Mouse (Mus musculus): ENCODE measurements around the gene Flvcr1. TPM values are rescaled to one million over a fixed set of nuclear protein-coding genes. Genes with fewer than 3 reads are reported as not detected.
"Not testable (repeated sequence)": the region's sequence is repeated elsewhere in the genome, so short reads cannot be mapped to it uniquely, and the experiment has no call there.

The Flvcr1 gene
- polyA plus RNA-seq, 1 experiment = 56.7 TPM

DNA sequence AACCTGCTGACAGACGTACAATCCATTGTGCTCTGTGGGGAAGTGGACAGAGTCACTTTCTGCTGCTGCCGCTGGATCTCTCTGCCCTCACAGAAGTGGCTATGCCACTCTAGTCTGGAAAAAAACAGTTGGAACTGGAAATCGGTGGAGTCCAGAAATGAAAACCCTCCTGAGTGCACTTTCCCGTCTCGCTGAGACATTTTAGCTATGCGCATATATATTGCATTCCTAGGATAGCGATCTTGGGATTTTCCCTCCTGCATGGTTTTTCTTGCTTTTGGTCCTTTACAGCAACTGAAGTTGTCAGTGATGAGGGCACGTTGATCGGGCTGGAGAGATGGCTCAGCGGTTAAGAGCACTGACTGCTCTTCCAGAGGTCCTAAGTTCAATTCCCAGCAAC lies 4.2 kb upstream of the Flvcr1 start:
- TF ChIP-seq CTCF (IDR thresholded peaks at IDR 0.05; ENCODE audit: borderline replicate concordance, control insufficient read depth, extremely low read depth, insufficient read depth, low read length, poor library complexity) (no peak), POLR2A (IDR thresholded peaks at IDR 0.05; ENCODE audit: control insufficient read depth, extremely low read depth, insufficient read depth, low read length, poor library complexity) (no peak)
- H3K27me3 ChIP-seq (ENCODE audit: control insufficient read depth, insufficient read depth, low read length) = no peaks in the 10 kb centered on the region
- H3K4me1 ChIP-seq (replicated peaks; ENCODE audit: control insufficient read depth, insufficient read depth, low read length) = peaks cover 9% of the 10 kb centered on the region
- no peaks in the 10 kb centered on the region for H3K36me3 ChIP-seq (ENCODE audit: control insufficient read depth, insufficient read depth, low read length)
- 83% methylated on average over 10 of the region's 10 CpGs for WGBS
- no peak for DNase-seq
- no peak overlapping the region for H3K4me3 ChIP-seq (ENCODE audit: control insufficient read depth, insufficient read depth, low read length)
- H3K27ac ChIP-seq (ENCODE audit: control insufficient read depth, insufficient read depth, low read length) = no peak overlapping the region

DNA sequence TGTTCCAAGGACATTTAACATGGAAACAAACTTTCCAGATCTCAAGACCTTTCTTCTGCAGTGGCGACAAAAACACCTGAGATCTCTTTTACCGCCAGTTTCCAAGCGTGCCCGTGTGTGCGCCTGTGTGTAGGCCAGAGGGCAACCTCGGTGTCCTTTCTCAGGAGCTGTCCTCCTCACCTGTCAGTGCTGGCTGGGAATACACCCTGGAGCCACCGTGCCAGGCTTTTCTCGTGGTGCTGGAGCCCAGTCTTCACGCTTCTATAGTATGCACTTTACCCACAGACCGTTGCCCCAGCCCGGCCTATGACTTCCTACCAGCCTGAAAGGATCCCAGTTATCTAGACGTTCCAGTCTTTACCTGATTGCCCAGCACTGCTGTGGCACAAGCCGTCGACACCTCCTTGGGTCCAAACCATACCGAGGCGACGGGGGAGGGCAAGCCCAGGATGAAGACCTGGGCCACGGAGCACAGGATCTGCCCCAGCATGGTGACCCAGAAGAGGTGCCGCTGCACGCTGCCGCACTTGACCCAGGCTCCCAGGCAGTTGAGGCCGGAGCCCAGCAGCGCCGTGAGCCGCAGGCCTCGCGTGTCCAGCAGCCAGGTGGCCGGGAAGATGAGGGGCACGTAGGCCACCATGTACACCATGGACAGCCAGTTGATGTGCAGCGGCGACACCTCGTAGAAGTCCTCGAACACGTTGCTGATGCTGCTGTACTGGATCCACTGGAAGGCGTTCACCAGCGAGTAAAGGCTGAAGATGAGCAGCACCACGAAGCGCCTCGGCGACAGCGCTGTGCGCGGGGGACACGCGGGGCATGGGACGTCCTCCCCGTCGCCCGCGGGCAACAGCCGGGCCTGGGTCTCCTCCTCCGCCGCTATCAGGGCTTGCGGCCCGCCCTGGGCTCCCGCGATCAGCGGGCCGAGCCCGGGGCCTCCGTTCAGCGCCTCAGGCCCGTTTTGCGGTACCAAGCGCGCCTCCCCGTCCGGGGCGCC lies 644 bp downstream of the Flvcr1 start:
- 10% methylated on average over 69 of the region's 69 CpGs for WGBS
- Histone ChIP-seq H3K4me3 (ENCODE audit: control insufficient read depth, insufficient read depth, low read length) (peak overlapping the region; percentile 60), H3K27ac (ENCODE audit: control insufficient read depth, insufficient read depth, low read length) (no peak overlapping the region), H3K4me1 (replicated peaks; ENCODE audit: control insufficient read depth, insufficient read depth, low read length) (peaks cover 14% of the 10 kb centered on the region), H3K36me3 (ENCODE audit: control insufficient read depth, insufficient read depth, low read length) (no peaks in the 10 kb centered on the region), H3K27me3 (ENCODE audit: control insufficient read depth, insufficient read depth, low read length) (no peaks in the 10 kb centered on the region)
- DNase-seq = peak; percentile 41
- no peak for TF ChIP-seq POLR2A (IDR thresholded peaks at IDR 0.05; ENCODE audit: control insufficient read depth, extremely low read depth, insufficient read depth, low read length, poor library complexity)
- TF ChIP-seq CTCF (IDR thresholded peaks at IDR 0.05; ENCODE audit: borderline replicate concordance, control insufficient read depth, extremely low read depth, insufficient read depth, low read length, poor library complexity) = no peak

- not testable (repeated sequence) for DNase-seq; H3K36me3 ChIP-seq (ENCODE audit: control insufficient read depth, insufficient read depth, low read length); H3K4me3 ChIP-seq (ENCODE audit: control insufficient read depth, insufficient read depth, low read length); H3K27me3 ChIP-seq (ENCODE audit: control insufficient read depth, insufficient read depth, low read length); H3K27ac ChIP-seq (ENCODE audit: control insufficient read depth, insufficient read depth, low read length)
- WGBS = 96% methylated on average over 6 of the region's 6 CpGs
- H3K4me1 ChIP-seq (replicated peaks; ENCODE audit: control insufficient read depth, insufficient read depth, low read length) = peaks cover 19% of the 10 kb centered on the region
Measured at GRCm38 (mm10) chr1:191023806-191024205, 2.2 kb downstream of the Flvcr1 start.

DNA sequence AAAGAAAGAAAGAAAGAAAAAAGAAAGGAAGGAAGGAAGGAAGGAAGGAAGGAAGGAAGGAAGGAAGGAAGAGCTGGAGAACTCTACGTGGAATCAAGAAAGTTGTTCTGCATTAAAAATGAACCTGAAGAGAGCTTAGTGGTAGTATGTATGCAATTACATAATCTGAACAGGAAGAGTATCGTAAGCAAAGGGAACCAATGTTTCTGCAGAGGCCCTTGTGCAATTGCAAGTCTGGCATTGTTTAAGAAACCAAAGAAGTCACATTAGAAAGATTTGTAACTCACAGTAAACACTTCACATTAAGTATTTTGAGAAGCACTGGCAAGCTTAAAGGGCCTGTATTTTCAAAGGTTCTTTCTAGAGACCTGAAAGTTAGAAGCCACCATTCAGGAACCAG lies 2.8 kb downstream of the Flvcr1 start:
- DNase-seq = no peak
- no peak overlapping the region for H3K4me3 ChIP-seq (ENCODE audit: control insufficient read depth, insufficient read depth, low read length)
- 89% methylated on average over 2 of the region's 2 CpGs for WGBS
- peaks cover 19% of the 10 kb centered on the region for H3K4me1 ChIP-seq (replicated peaks; ENCODE audit: control insufficient read depth, insufficient read depth, low read length)
- no peak overlapping the region for H3K27ac ChIP-seq (ENCODE audit: control insufficient read depth, insufficient read depth, low read length)
- H3K36me3 ChIP-seq (ENCODE audit: control insufficient read depth, insufficient read depth, low read length) = no peaks in the 10 kb centered on the region
- no peaks in the 10 kb centered on the region for H3K27me3 ChIP-seq (ENCODE audit: control insufficient read depth, insufficient read depth, low read length)
- TF ChIP-seq POLR2A (IDR thresholded peaks at IDR 0.05; ENCODE audit: control insufficient read depth, extremely low read depth, insufficient read depth, low read length, poor library complexity) (no peak), CTCF (IDR thresholded peaks at IDR 0.05; ENCODE audit: borderline replicate concordance, control insufficient read depth, extremely low read depth, insufficient read depth, low read length, poor library complexity) (no peak)

GRCm38 (mm10) chr1:191021016-191021415 lies 4.9 kb downstream of the Flvcr1 start:
- no peak for DNase-seq
- no peak overlapping the region for H3K4me3 ChIP-seq (ENCODE audit: control insufficient read depth, insufficient read depth, low read length)
- 96% methylated on average over 7 of the region's 7 CpGs for WGBS
- H3K27ac ChIP-seq (ENCODE audit: control insufficient read depth, insufficient read depth, low read length) = no peak overlapping the region
- TF ChIP-seq POLR2A (IDR thresholded peaks at IDR 0.05; ENCODE audit: control insufficient read depth, extremely low read depth, insufficient read depth, low read length, poor library complexity) (no peak), CTCF (IDR thresholded peaks at IDR 0.05; ENCODE audit: borderline replicate concordance, control insufficient read depth, extremely low read depth, insufficient read depth, low read length, poor library complexity) (no peak)
- no peaks in the 10 kb centered on the region for H3K36me3 ChIP-seq (ENCODE audit: control insufficient read depth, insufficient read depth, low read length)
- H3K27me3 ChIP-seq (ENCODE audit: control insufficient read depth, insufficient read depth, low read length) = no peaks in the 10 kb centered on the region
- peaks cover 13% of the 10 kb centered on the region for H3K4me1 ChIP-seq (replicated peaks; ENCODE audit: control insufficient read depth, insufficient read depth, low read length)

- peaks cover 12% of the 10 kb centered on the region for H3K4me1 ChIP-seq (replicated peaks; ENCODE audit: control insufficient read depth, insufficient read depth, low read length)
- no peaks in the 10 kb centered on the region for H3K36me3 ChIP-seq (ENCODE audit: control insufficient read depth, insufficient read depth, low read length)
- 77% methylated on average over 3 of the region's 3 CpGs for WGBS
- H3K27me3 ChIP-seq (ENCODE audit: control insufficient read depth, insufficient read depth, low read length) = no peaks in the 10 kb centered on the region
- no peak overlapping the region for H3K4me3 ChIP-seq (ENCODE audit: control insufficient read depth, insufficient read depth, low read length)
- no peak for TF ChIP-seq POLR2A (IDR thresholded peaks at IDR 0.05; ENCODE audit: control insufficient read depth, extremely low read depth, insufficient read depth, low read length, poor library complexity)
- TF ChIP-seq CTCF (IDR thresholded peaks at IDR 0.05; ENCODE audit: borderline replicate concordance, control insufficient read depth, extremely low read depth, insufficient read depth, low read length, poor library complexity) = no peak
- DNase-seq = no peak
- H3K27ac ChIP-seq (ENCODE audit: control insufficient read depth, insufficient read depth, low read length) = peak overlapping the region; percentile 33; the same call in 1 of the 2 replicates
Measured at GRCm38 (mm10) chr1:191020217-191020924, 5.6 kb downstream of the Flvcr1 start.
